Mouse (Mus musculus) liver, adult 10 weeks (tissue): ENCODE measurements around the gene Enpp5. TPM values are rescaled to one million over a fixed set of nuclear protein-coding genes. Genes with fewer than 3 reads are reported as not detected.

Experiments used
- polyA plus RNA-seq: library from polyadenylated mRNA; stranded (reverse); fragments of 350-450 nt; fragmentation: Illumina TruSeq; extraction: RNeasy Lipid Tissue Mini Kit (QIAGEN cat#74804); gene quantifications from one replicate; pipeline ENCODE4 v1.2.3, GENCODE M21; 2014; ENCODE audit warnings: low read depth, low replicate concordance

Gene Enpp5
- 27.3 TPM for polyA plus RNA-seq

DNA sequence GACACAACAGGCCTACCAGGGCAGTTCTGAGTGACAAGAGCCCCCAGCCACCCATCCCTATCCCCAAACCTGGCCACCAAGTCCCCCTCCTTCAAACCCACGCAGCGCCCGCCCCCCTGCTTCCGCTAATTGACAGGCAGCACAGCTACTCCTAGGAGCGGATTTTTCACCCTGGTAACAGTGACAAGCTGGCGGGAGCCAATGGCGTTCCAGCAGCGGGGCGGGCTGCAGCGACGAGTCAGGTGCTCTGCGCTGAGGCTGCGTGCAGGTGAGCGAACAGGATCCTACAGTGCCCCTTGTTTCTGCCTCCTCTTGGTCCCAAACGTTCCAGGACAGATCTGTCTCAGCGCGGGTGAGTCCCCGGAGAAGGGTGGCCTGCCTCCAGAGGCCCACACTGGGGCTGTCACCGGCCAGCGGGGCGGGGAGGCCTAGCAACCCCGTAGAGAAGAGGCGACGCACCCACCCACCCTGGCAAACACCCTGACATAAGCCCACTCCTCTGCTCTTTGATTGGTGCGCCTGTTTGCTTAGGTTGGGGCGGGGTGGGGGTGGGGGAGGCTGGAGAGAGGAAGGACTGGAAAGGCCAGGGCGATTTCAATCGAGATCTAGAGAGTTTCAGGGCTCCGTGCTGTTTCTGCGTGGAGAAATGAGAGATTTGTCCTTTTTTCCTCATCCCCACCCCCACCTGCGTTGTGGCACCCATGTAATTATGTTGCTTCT, at the start of gene Enpp5:
TSS of gene Enpp5 (plus strand) at position 183 of the 720 bp plus-strand sequence.

DNA sequence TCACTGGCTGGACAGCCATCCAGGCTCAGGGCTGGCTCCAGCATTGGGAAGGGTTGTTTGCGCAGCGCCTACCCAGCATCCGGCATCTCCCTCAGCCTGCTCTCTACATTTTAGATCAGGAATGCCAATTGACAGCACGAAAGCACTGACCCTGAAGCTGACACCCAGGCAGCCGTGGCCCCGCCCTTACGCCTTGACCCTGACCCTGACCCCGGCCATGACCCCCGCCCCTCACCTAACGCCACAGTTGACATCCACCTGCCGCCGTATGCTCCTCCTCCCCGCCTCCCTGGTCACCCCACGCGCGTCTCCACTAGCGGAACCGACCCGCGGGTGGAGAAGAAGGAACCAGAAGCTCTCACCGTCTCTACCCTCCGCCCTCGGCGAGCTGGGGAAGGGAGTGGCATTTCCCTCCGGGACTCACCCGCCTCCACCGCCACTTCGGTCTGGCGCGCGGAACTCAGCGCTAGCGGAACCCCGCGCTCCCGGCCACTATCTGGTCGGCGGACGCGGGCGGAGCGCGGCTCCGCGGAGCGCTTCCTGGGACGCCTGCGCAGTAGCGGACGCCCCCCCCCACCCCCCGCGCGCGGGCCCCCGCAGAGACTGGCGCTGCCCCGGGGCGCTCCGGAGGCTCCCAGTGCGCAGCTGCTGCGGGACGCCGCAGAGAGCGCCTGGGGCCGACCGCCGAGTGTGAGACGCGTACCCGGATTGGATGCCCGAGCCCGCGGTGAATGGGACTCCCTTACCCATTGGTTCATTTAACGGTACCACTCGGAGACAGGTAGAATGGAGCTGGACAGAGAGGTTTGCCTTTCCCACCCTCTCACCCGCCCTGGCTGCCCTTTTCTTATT, 26.9 kb downstream of the Enpp5 start, which contains the start of gene Enpp4:
TSS of gene Enpp4 (minus strand) at position 523 of the 852 bp plus-strand sequence.

Other genes with a start within 250 kb of the Enpp5 start
- gene Enpp4, start 27.0 kb downstream of the Enpp5 start, polyA plus RNA-seq: 12.2 TPM
- 0.93 TPM for gene Clic5, start 109.8 kb downstream of the Enpp5 start, polyA plus RNA-seq